Mouse (Mus musculus) monocyte, adult 2 months (primary cell): ENCODE measurements around the gene E2f2.

ENCODE experiments used
- DNase-seq, 2 experiments: peaks; one replicate each; pipeline ENCODE4 v3.0.0; 2022; ENCODE audit warnings: low spot score in 2 of 2, low read depth in 1 of 2

The E2f2 gene

DNA sequence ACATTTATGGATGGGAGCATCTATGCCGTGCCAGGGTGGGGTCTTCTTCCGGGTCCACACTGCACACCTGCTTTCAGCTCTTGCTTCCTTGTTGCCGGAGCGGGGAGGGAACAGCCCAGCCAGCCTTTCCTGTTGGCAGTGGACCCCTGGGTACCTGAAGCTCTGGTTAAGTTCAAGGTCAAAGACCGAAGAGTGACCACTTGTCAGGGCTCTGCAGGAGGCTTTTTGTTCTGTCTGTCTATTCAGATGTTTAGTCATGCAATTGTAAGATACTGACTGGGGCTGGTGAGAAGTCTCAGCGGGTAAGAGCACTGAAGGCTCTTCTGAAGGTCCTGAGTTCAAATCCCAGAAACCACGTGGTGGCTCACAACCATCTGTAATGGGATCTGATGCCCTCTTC, 26.7 kb downstream of the E2f2 start:
- DNase-seq: no peak

DNA sequence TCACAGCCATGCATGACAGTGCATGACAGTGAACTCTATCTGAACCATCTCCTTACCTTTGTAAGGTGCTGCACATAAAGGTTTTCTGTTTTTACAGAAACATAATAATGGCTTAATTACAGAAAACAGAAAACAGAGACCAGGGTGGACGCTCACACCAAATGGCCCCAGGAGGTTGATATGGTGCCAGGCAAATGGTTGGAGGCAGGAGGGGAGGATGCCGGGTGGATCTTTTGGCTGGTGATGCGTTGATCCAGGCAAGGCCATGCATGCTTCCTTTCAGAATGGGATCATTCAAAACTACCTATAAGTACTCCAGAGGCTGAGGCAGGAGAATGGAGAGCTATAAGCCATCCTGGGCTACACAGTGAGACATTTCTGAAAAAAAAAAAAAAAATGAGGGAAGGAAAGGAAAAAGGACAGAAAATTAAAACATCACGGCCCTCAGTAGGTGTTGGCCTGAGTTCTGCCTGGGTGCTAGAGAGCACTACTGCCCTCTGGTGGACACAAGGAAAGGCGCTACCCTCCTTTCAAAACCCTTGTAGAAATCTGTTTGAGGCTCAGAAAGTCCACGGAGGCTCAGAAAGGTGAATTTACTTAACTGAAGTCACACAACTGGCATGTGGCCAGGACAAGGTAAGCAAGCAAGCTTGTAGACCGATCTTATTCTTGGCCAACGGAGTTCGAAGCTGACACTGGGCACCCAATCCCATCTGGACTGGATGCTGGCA, 27.5 kb downstream of the E2f2 start:
- DNase-seq: no peak

DNA sequence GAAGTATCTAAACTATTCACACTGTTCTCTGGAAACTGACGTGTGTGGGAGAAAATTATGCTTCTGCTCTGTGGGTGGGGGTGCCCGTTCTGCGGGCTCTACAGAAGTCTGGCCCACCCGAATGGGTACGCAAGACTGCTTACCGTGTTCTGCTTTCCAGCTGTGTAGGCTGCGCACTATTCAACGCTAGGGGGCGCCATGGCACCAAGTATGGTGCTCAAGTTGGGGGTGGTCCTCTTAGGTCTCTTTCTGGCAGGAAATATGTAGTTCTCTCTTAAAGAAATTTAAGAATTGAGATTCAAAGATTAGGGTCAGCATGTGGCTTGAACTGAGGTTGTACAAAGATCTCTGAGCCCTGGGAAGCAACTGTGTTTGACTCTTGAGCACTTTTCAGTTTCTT, 30.3 kb downstream of the E2f2 start:
- peak in 1 of 2 experiments; percentile 35 for DNase-seq

DNA sequence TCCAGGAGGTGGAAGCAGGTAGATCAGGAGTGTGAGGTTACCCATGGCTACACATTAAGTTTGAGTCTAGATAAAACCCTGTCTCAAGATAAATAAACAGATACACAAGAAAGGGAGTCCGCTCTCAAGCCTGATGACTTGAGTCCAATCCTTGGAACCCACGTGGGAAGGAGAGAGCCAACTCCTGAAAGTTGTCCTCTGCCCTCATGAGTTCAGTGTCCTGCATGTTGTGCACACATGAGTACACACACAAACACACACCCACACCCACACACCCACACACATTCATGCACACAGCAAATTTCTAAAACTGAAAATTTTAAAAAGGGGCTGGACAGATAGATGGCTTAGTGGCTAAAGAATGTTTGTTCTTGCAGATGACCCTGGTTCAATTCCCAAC, 32.6 kb downstream of the E2f2 start:
- no peak for DNase-seq

DNA sequence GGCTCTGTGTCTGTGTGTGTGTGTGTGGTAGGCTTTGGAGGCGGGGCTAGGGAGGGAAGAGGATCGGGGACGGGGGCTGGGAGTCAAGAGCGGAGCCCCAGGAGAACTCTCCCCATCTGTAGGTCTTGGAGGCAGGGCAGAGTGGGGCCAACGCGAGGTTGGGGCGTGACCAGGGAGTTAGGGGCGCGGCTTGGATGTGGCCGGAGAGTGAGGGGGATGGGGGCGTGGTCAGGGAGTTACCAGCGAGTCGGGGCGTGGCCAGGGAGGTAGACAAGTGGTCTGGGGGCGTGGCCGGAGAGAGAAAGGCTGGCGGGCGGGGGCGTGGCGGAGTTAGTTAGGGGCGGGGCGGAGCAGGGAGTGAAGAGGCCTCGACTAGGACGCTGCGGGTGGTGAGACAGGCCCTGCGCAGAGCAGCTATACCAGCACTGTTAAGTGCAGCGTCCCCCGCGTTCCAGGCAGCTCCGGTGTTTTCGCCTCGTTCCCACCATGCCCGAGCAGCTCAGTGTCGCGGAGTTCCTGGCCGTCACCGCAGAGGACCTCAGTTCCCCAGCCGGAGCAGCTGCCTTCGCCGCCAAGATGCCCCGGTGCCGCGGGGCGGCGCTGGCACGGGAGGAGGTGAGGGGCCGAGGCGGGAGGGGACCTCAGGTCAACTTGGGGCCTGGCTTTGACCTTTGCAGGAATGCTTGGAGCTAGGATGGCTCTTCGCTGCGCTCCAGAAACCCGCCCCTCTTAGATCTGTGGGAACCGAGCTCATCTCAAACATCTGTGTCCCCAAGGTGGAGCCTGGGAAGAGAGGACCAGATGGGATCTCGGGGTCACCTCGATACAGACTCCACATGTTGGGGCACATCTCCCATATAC, 34.1 kb downstream of the E2f2 start, which contains the start of gene Asap3:
Asap3 (plus strand) TSS at position 333 of the 861 bp plus-strand sequence.
- peak; percentile 29 to 30 for DNase-seq

DNA sequence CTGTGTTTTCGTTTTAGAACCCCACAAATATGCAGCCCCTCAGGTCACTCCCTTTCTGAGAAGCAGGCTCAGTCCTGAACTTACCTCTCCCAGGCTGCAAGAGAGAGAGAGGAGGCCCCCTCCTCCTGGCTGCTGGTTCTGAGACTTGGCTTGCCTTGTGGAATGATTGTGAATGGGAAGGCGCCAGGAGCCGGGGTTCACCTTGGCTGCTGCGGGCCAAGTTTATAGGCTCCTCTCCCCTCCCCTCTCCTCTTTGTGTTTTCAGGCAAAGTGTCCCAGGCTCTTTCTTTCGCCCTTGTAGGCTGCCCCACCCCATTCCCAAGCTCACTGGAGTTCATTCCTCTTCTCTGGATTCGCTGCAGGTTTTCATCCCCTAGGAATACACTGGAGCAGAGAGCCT, 34.7 kb downstream of the E2f2 start:
- DNase-seq: no peak

DNA sequence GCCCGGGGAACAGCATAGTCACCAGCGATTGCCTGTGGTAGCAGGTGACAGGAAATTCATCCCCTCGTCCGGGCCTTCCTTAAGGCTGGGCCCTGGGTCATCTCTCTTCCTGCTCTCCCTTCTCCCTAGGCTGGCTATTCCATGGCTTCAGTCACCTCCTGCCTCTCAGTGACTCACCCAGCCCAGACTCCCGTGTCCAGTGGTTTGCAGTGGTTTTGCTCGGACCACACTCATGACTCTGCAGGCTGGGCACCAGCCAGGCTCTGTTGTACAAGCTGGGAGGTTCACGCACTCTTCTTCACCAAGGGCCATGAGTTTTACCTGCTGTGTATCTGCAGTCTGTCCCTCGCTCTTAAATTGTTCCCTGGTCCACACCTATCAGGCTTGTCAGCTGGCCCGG, 38.7 kb downstream of the E2f2 start:
- DNase-seq: no peak

DNA sequence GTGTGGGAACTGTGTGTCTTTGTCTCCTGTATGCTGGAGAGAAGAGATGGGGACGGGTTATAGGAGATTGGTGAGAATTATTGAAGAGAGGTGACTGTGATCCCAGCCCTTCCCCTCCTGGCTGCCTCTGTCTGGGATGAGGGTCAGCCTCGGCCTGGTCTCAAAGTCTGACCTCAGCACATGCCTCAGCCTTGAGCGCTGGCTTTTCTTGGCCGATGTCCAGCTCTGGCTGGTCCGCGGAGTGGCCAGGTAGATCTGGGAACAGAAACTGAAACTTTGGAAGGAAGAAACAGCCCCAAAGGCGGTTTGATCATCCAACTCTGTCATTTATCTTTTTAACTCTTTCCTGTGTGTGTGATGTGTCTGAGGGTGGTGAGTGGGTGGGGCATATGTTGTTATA, 41.4 kb downstream of the E2f2 start:
- DNase-seq: no peak

DNA sequence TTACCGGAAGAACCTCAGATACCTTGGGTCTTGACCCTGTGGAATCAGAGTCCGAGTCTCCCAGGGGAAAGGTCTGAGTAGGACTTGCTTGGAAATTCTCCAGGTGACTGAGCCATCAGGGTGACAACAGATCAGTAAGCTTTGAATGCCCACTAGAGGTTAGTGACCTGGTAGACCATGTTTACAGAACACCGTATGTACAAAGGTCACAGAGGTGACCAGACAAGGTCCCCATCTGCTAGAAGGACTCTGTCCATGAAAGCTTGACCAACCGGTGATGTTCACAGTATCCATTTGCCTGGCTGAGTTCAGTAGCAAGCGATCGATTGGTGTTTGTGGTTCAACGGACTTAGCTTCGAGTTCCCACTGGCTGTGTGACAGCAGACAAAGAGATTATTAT, 42.6 kb downstream of the E2f2 start:
- DNase-seq: no peak

DNA sequence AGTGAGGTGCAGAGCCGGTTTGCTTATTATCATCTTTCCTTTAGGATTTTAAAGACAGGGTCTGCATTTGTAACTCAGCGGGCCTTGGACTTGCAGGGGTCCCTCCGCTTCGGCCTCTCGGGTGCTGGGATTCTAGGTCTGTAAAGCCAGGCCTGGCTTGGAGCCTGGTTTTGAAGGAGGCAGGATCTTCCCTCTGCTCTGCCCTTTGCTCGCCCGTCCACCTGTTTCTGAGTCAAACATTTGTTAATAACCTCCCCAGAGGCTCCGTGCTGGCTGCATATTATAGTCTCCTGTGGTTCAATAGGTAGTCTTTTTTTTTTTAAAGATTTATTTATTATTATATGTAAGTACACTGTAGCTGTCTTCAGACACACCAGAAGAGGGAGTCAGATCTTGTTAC, 43.4 kb downstream of the E2f2 start:
- no peak for DNase-seq

DNA sequence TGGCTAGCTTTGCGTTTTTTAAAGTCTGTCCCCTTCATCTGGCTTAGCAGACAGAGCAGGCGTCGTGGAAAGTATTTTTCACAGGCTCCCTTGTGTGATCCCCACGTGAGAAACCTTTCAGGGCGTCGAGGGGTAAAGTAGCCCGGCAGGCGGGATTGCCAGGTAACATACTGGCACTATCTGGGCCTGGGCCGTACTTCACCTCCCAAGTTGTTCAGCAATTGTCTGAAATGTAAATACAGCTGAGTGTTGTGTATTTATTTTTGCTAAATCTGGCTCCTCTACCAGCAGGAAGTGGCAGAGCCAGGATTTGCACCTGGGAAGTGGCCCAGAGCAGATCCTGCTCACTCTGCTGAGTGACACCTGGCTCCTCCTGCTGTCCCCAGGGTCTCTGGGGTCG, 44.9 kb downstream of the E2f2 start:
- no peak for DNase-seq

DNA sequence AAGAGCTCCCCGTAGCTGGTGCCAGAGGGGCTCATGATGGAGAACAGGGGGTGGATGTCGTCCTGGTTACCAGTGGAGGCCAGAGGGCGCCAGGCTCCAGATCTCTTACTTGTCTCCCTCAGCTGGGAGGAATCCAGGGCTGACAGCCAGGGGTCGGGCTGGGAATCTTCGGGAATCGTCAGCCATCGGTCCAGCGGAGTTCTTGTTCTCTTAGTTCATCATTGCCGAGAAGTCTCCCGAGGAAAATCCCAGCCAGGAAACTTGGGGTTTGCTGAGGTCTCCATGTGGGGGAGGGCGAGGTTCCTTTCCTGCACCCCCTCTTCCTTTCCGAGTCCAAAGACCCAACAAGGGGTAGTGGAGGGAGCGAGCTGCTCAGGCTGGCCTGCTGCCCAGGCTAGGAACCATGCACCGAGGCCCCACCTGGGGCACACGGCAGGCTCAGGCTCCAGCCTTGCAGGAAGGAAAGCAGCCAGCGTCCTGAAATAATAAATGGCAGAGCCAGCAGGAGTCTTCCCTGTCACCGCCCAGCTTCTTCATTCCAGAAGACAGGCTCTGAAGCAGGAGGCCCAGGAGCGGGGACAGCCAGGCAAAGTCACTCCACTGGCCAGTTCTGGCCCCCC, 46.5 kb downstream of the E2f2 start:
- no peak for DNase-seq

DNA sequence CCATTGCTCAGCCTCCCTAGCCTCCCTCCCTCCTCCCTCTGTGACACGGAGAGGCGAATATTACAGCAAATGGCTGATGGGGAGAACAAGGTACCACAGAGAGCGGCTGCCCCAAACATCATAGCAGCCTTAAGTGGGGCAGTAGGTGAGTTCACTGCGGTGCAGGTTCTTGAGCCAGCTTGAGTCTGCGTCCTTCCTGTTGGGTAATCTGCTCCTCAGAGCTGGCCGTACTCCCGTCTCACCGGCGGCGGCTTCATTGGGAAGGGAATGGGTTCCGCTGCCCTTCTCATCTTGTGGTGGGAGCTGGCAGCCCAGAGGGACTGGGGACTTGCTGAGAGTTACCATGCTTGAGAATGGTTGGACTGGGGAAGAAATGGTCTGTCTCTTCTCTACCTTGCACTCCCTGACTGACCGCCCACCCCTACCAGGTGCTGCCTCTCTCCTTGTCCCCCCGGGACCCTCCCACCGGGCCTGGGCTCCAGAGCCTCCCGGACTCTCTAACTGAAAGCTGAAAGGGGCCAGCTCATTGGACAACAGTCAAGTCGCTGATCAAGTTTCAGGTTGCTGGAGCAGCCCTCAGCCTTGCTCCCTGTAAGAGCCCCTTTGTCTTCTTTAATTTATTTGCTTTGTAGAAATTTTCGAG, 48.1 kb downstream of the E2f2 start:
- DNase-seq: no peak

DNA sequence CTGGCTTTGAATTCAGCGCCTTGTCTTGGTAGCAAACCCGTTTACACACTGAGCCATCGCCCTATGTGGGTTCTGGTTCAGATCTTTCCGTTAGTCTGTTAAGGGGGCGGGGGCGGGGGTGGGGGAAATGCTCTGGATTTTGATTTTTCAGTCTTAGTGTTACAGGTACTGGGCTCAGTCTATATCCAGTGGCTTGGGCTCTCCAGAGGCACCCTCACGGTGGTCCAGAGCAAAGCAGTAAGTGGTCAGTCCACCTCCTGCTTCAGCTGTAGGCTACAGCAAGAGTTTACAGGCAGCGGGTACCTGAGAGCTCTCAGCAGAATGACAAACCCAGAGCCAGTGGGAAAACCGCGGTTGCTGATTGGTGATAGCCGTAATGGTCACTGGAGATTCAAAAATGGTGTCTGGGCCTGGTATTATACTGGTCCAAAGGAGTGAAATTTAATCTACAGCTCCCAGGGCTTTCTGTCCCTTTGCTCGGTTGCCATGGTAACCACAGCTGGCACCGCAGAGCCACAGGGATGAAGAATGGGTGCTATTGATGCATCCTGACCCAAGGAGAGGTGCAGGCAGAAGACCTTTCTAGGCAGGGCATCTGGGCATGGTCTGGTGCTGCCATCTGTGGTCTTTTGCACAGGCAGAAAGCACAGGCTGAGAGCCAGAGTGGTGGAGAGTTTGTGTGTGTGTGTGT, 51.5 kb downstream of the E2f2 start:
- no peak for DNase-seq

DNA sequence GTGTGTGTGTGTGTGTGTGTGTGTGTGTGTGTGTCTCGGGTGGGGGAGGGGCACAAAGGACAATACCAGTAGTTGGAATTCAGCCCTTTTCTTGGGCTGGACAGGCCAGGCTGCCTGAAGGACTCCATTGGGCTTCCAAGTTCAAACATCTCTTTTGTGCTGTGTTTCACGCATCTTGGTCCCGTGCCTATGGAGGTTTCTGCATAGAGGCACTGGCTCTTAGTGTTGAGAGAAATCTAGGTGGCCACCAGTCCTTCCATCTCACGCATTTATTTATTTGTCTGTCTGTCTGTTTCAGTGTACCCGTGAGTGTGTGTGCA, 52.0 kb downstream of the E2f2 start:
- DNase-seq: no peak

DNA sequence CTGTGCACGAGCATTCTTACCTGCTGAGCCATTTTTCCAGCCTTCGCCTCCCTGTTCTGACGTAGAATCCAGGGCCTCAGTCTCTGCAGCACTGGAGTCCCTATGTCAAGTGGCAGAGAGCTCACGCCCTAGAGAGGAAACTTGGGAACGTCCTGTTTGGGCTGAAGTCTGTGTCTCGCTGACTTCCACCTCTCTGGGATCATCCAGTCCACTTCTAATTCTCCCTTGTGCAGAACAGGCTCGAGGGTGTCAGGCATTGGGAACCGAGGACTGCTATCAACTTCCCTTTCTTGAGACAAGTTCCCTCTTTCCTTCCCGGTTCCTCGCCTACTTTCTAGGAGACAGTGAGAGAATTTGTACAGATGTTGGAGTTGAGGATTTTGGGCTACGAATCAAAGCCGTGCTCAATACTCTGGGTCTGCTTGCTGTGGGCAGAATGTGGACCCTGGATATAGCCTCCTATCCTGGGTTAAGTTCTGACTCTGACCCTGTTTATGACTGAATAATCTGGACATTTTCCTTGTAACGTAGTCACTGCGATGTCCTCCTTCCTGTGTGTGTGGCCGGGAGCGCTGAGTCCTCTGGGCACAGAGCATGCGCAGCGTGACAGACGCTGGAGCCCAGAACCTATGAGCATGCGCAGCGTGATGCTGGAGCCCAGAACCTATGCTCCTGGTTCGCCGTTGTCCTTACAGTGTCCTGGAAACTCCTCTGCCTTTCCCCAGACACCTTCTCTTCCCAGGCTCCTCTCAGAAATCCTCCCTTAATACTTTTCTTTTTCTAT, 52.7 kb downstream of the E2f2 start:
- no peak for DNase-seq

DNA sequence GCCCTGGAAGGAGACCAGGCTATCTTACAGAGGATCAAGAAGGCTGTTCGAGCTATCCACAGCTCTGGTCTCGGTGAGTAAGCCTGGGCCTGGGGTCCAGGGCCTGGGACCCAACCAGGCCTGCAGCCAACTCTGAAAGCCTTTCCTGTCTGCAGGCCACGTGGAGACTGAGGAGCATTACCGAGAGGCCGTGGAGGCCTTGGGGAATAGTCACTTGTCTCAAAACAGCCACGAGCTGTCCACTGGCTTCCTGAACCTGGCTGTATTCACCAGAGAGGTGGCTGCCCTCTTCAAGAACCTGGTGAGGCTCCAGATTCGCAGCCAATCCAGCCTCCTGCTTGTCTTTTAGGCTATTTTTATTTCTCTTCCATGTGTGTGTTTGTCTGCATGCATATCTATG, 55.2 kb downstream of the E2f2 start:
- no peak for DNase-seq

DNA sequence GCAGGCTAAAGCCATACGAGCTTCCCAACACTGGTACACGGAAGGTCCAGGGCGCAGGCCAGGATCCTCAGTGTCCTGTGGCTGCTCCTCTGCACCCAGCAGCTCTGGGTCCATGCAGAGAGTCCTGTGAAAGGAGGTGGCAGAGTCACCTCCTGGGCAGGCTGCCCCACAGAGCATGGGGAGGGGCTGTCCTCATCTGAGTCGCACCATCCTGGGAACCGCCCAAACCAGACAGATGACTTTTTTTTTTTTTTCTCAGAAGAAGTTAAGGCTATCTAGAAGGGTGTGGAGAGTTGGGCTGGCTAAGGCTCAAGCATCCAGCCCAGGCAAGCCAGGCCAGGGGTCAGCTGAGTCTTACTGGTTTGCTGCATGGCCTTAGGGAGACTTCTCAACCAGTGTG, 56.4 kb downstream of the E2f2 start:
- DNase-seq: no peak

DNA sequence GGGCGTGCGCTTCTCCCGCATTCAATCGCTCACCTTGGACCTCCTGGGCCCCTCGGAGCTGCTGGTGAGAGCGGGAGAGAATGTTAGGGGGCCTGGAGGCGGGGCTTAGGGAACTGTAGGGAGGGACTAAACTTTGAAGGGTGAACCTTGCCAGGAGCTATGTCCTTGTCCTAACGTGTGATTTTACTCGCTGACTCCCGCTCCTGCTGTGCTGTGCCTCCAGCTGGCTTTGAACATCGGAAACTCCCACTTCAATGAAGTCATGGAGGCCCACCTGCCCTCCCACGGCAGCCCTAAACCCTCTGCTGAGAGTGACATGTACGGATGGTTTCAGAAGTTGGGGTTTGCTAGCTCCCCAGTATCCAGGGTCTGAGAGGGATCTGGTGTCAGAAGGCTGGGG, 66.5 kb downstream of the E2f2 start:
- DNase-seq: no peak

DNA sequence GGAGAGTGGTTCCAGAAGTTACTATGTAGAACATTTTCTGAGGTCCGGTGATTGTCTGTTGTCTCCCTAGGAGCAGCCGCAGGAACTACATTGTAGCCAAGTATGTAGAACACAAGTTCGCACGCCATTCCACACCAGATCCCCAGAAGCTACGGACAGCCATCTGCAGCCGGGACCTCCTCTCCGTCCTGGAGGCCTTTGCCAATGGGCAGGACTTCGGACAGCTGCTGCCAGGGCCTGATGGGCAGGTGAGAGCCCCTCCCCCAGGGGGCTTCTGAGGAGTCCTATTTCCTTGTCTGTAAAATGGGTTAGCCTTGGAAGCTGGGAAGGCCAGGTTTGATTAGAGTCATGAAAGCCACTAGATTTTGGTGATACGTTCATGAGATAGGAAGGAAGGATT, 66.9 kb downstream of the E2f2 start:
- no peak for DNase-seq
